Mouse (Mus musculus) induced T-regulatory cell, adult 2 months (primary cell): ENCODE results near the gene Hist3h2a.
A peak's percentile ranks its signal among the peaks of the same experiment; 100 is the strongest.
"Not testable (repeated sequence)": the region's sequence is repeated elsewhere in the genome, so short reads cannot be mapped to it uniquely, and the experiment has no call there.

Source experiments
- DNase-seq: peaks from one replicate; pipeline ENCODE4 v3.0.0-alpha.2; 2012; ENCODE audit warnings: low read depth

Hist3h2a gene

GRCm38 (mm10) chr11:58947798-58948528, 6.5 kb upstream of the Hist3h2a start:
- no peak for DNase-seq

- peak; percentile 91 for DNase-seq
Measured at GRCm38 (mm10) chr11:58948542-58949479, 5.7 kb upstream of the Hist3h2a start, which contains the start of gene Hist3h2ba. TSS of gene Hist3h2ba (plus strand) at chr11:58948920.

- no peak for DNase-seq
Measured at GRCm38 (mm10) chr11:58949480-58950431, 4.7 kb upstream of the Hist3h2a start.

GRCm38 (mm10) chr11:58951210-58951609, 3.3 kb upstream of the Hist3h2a start:
- no peak for DNase-seq

- peak; percentile 82 for DNase-seq
Measured at GRCm38 (mm10) chr11:58953351-58954169, 925 bp upstream of the Hist3h2a start.

- DNase-seq: not testable (repeated sequence)
Measured at GRCm38 (mm10) chr11:58954170-58954419, 390 bp upstream of the Hist3h2a start.

GRCm38 (mm10) chr11:58955143-58955867, 820 bp downstream of the Hist3h2a start:
- peak; percentile 54 for DNase-seq

GRCm38 (mm10) chr11:58955868-58956257, 1.4 kb downstream of the Hist3h2a start:
- no peak for DNase-seq

- DNase-seq: no peak
Measured at GRCm38 (mm10) chr11:58957226-58957914, 2.9 kb downstream of the Hist3h2a start.

- DNase-seq: no peak
Measured at GRCm38 (mm10) chr11:58958536-58958935, 4.1 kb downstream of the Hist3h2a start.

GRCm38 (mm10) chr11:58959186-58959825, 4.8 kb downstream of the Hist3h2a start:
- DNase-seq: peak; percentile 54

GRCm38 (mm10) chr11:58959921-58960465, 5.5 kb downstream of the Hist3h2a start:
- DNase-seq: peak; percentile 94

- no peak for DNase-seq
Measured at GRCm38 (mm10) chr11:58961364-58962177, 7.1 kb downstream of the Hist3h2a start.

- peak; percentile 60 for DNase-seq
Measured at GRCm38 (mm10) chr11:58963543-58963942, 9.1 kb downstream of the Hist3h2a start.

- DNase-seq: no peak
Measured at GRCm38 (mm10) chr11:58964216-58964615, 9.7 kb downstream of the Hist3h2a start.

GRCm38 (mm10) chr11:58965001-58965760, 10.7 kb downstream of the Hist3h2a start:
- no peak for DNase-seq

GRCm38 (mm10) chr11:58967346-58967745, 12.9 kb downstream of the Hist3h2a start:
- peak; percentile 72 for DNase-seq
